Mouse (Mus musculus): ENCODE measurements around the gene Taok2.

Gene Taok2

GRCm38 (mm10) chr7:126825952-126826351 is 58.6 kb downstream of the Taok2 start:
- DNase-seq (ENCODE audit: low read depth, low spot score): no peak

GRCm38 (mm10) chr7:126825403-126825802 is 59.1 kb downstream of the Taok2 start:
- DNase-seq (ENCODE audit: low read depth, low spot score): no peak

GRCm38 (mm10) chr7:126823940-126824339 is 60.6 kb downstream of the Taok2 start:
- no peak for DNase-seq (ENCODE audit: low read depth, low spot score)

- no peak for DNase-seq (ENCODE audit: low read depth, low spot score)
Observed at GRCm38 (mm10) chr7:126823202-126823711, 61.2 kb downstream of the Taok2 start.

GRCm38 (mm10) chr7:126822741-126823140 is 61.8 kb downstream of the Taok2 start:
- no peak for DNase-seq (ENCODE audit: low read depth, low spot score)

- peak; percentile 82 for DNase-seq (ENCODE audit: low read depth, low spot score)
Observed at GRCm38 (mm10) chr7:126821835-126822511, 62.5 kb downstream of the Taok2 start.

- no peak for DNase-seq (ENCODE audit: low read depth, low spot score)
Observed at GRCm38 (mm10) chr7:126818818-126819217, 65.7 kb downstream of the Taok2 start.

GRCm38 (mm10) chr7:126817595-126817994 is 66.9 kb downstream of the Taok2 start:
- DNase-seq (ENCODE audit: low read depth, low spot score): no peak

- DNase-seq (ENCODE audit: low read depth, low spot score): peak; percentile 70
Observed at GRCm38 (mm10) chr7:126816494-126816893, 68.0 kb downstream of the Taok2 start.

GRCm38 (mm10) chr7:126815726-126816222 is 68.7 kb downstream of the Taok2 start:
- DNase-seq (ENCODE audit: low read depth, low spot score): no peak
